Mouse (Mus musculus): Measurements from ENCODE around the gene Mxra8. TPM values are rescaled to one million over a fixed set of nuclear protein-coding genes. Genes with fewer than 3 reads are reported as not detected.

The Mxra8 gene
- total RNA-seq (2021), result 10 to 100 TPM; 40.2 to 47.0 TPM
- long read RNA-seq, experiment 1, partial matches to known transcripts, result 3 of 20 reads
- long read RNA-seq, experiment 1, other reads (novel, unspliced or antisense), result 17 of 20 reads
- long read RNA-seq, experiment 2, partial matches to known transcripts, result 0 of 4 reads
- long read RNA-seq, experiment 2, other reads (novel, unspliced or antisense), result 4 of 4 reads

GRCm38 (mm10) chr4:155839483-155839910 is at the start of gene Mxra8:
Gene Mxra8, plus strand, starts transcription at chr4:155839680.
- DNase-seq, result peak; percentile 85 to 91

GRCm38 (mm10) chr4:155790021-155790489 is 49.4 kb upstream of the Mxra8 start, which contains the start of gene Ankrd65:
Gene Ankrd65, plus strand, starts transcription at chr4:155790439.
- DNase-seq, result no peak

- no peak for DNase-seq
Measured at GRCm38 (mm10) chr4:155790650-155791161, 48.8 kb upstream of the Mxra8 start.

- DNase-seq, result no peak
Measured at GRCm38 (mm10) chr4:155791240-155791933, 48.1 kb upstream of the Mxra8 start.

GRCm38 (mm10) chr4:155793730-155794129 is 45.8 kb upstream of the Mxra8 start:
- DNase-seq, result no peak

GRCm38 (mm10) chr4:155802075-155802474 is 37.4 kb upstream of the Mxra8 start:
- no peak for DNase-seq

GRCm38 (mm10) chr4:155802741-155803339 is 36.6 kb upstream of the Mxra8 start, which contains the start of gene Mrpl20:
Gene Mrpl20, plus strand, starts transcription at chr4:155802878.
- peak in 1 of 2 experiments; percentile 27 for DNase-seq

GRCm38 (mm10) chr4:155803340-155804041 is 36.0 kb upstream of the Mxra8 start:
- DNase-seq, result peak; percentile 96 to 97

- DNase-seq, result no peak
Measured at GRCm38 (mm10) chr4:155807841-155808240, 31.6 kb upstream of the Mxra8 start.

- DNase-seq, result peak; percentile 95 to 96
Measured at GRCm38 (mm10) chr4:155811929-155812664, 27.4 kb upstream of the Mxra8 start, which contains the start of gene Ccnl2. Gene Ccnl2, plus strand, starts transcription at chr4:155812489.

GRCm38 (mm10) chr4:155812665-155813181 is 26.8 kb upstream of the Mxra8 start:
- peak; percentile 34 to 58 for DNase-seq

- DNase-seq, result no peak
Measured at GRCm38 (mm10) chr4:155817533-155817932, 21.9 kb upstream of the Mxra8 start.

- DNase-seq, result peak in 1 of 2 experiments; percentile 46
Measured at GRCm38 (mm10) chr4:155821025-155821424, 18.5 kb upstream of the Mxra8 start.

- peak; percentile 32 to 41 for DNase-seq
Measured at GRCm38 (mm10) chr4:155823443-155823842, 16.0 kb upstream of the Mxra8 start.

GRCm38 (mm10) chr4:155829866-155830265 is 9.6 kb upstream of the Mxra8 start:
- no peak for DNase-seq

- no peak for DNase-seq
Measured at GRCm38 (mm10) chr4:155830596-155830995, 8.9 kb upstream of the Mxra8 start.

GRCm38 (mm10) chr4:155831205-155831766 is 8.2 kb upstream of the Mxra8 start, which contains the start of gene Aurkaip1:
Gene Aurkaip1, plus strand, starts transcription at chr4:155831272.
- peak; percentile 96 to 97 for DNase-seq

GRCm38 (mm10) chr4:155831831-155832230 is 7.6 kb upstream of the Mxra8 start:
- peak; percentile 51 to 55 for DNase-seq

- DNase-seq, result no peak
Measured at GRCm38 (mm10) chr4:155832321-155832720, 7.2 kb upstream of the Mxra8 start.

GRCm38 (mm10) chr4:155833234-155833633 is 6.2 kb upstream of the Mxra8 start:
- DNase-seq, result no peak
